Mouse (Mus musculus) olfactory bulb, adult 2 months (tissue): Measurements from ENCODE around the gene R3hdm4.

ENCODE experiments used
- CTCF ChIP-seq: fragments of 200-500 bp; IDR thresholded peaks from 2 replicates; pipeline ENCODE4 v1.5.1; 2012; ENCODE audit warnings: low read depth, mild to moderate bottlenecking, low read length, moderate library complexity; ENCODE audit not compliant: insufficient read depth
- POLR2A ChIP-seq: fragments of 200-500 bp; IDR thresholded peaks from 2 replicates; pipeline ENCODE4 v1.6.1; 2012; ENCODE audit warnings: mild to moderate bottlenecking, low read depth, low read length, moderate library complexity; ENCODE audit not compliant: insufficient read depth

GRCm38 (mm10) chr10:79865189-79865601 is 55.8 kb downstream of the R3hdm4 start:
- TF ChIP-seq CTCF (no peak), POLR2A (no peak)
